Mouse (Mus musculus) heart, postnatal 0 days (tissue): ENCODE measurements around the gene Txndc17. TPM values are rescaled to one million over a fixed set of nuclear protein-coding genes. Genes with fewer than 3 reads are reported as not detected.

ENCODE experiments used
- ATAC-seq: fragments of 200-750 bp; cut with Nextera tagmentation; 2 replicates; pipeline ENCODE4 v1.8.0; 2017; ENCODE audit warnings: low read depth, moderate number of reproducible peaks, moderate library complexity; ENCODE audit not compliant: insufficient read depth
- DNase-seq: peaks from one replicate; pipeline ENCODE4 v3.0.0-alpha.2; 2016; ENCODE audit warnings: low spot score
- H3K27ac ChIP-seq: fragments of 300-500 bp; sonication (generic); 2 replicates; pipeline ENCODE4 v1.5.1; 2014; ENCODE audit warnings: low read depth, mild to moderate bottlenecking
- H3K27me3 ChIP-seq: fragments of 300-500 bp; sonication (generic); 2 replicates; pipeline ENCODE4 v1.6.1; 2014; ENCODE audit warnings: low read length, mixed read lengths; ENCODE audit not compliant: control insufficient read depth, insufficient read depth
- H3K36me3 ChIP-seq: fragments of 300-500 bp; sonication (generic); replicated peaks from 2 replicates; pipeline ENCODE4 v1.6.1; 2014; ENCODE audit warnings: low read length, mixed read lengths; ENCODE audit not compliant: control insufficient read depth, insufficient read depth
- H3K4me1 ChIP-seq: fragments of 300-500 bp; sonication (generic); 2 replicates; pipeline ENCODE4 v1.6.1; 2014; ENCODE audit warnings: antibody characterized with exemption; ENCODE audit not compliant: control insufficient read depth, insufficient read depth
- H3K4me2 ChIP-seq: fragments of 300-500 bp; sonication (generic); 2 replicates; pipeline ENCODE4 v1.6.1; 2014; ENCODE audit warnings: low read depth, mild to moderate bottlenecking, low read length, moderate library complexity
- H3K4me3 ChIP-seq: fragments of 300-500 bp; sonication (generic); 2 replicates; pipeline ENCODE4 v1.5.1; 2014; ENCODE audit warnings: low read depth, low read length
- H3K9ac ChIP-seq: fragments of 300-500 bp; sonication (generic); replicated peaks from 2 replicates; pipeline ENCODE4 v1.6.1; 2014; ENCODE audit warnings: low read depth, low read length, mixed read lengths
- H3K9me3 ChIP-seq: fragments of 300-500 bp; sonication (generic); replicated peaks from 2 replicates; pipeline ENCODE4 v1.6.1; 2016; ENCODE audit warnings: low read length; ENCODE audit not compliant: control insufficient read depth
- CTCF ChIP-seq: IDR thresholded peaks from 2 replicates; pipeline ENCODE4 v1.5.1; 2016; ENCODE audit warnings: antibody characterized with exemption, control low read depth, low read depth
- EP300 ChIP-seq: IDR thresholded peaks from 2 replicates; pipeline ENCODE4 v1.6.1; 2016; ENCODE audit warnings: antibody characterized with exemption, low read depth
- WGBS: fragments of 180-500 bp; shearing (Covaris S2); extraction: QIAGEN DNeasy Blood & Tissue Kit; methylation state at CpG from one replicate; pipeline ENCODE4 v1.1.7; 2014; 5-methylcytosine and 5-hydroxymethylcytosine counted together
- polyA plus RNA-seq: library from polyadenylated mRNA; unstranded; fragments of >200 nt; fragmentation: Nextera tagmentation; extraction: Ambion mirVana; gene quantifications from 2 replicates; pipeline ENCODE4 v1.2.1, GENCODE M21; 2015
- total RNA-seq: library from RNA; depleted of rRNA; stranded (reverse); fragments of >200 nt; gene quantifications from 2 replicates; pipeline ENCODE4 v1.2.3, GENCODE M21; 2014; ENCODE audit warnings: low replicate concordance; rRNA removed

Gene Txndc17
- total and polyA plus RNA-seq, 2 experiments from 2014 or later = 62.9 to 151 TPM

- 56% methylated on average over 1 of the region's 1 CpGs for WGBS
- DNase-seq = no peak
- H3K4me3 ChIP-seq = no peak overlapping the region
- TF ChIP-seq EP300 (no peak), CTCF (no peak)
- no peak for ATAC-seq
- H3K4me2 ChIP-seq = no peak overlapping the region
- H3K36me3 ChIP-seq = no peaks in the 10 kb centered on the region
- no peaks in the 10 kb centered on the region for H3K27me3 ChIP-seq
- no peaks in the 10 kb centered on the region for H3K4me1 ChIP-seq
- no peaks in the 10 kb centered on the region for H3K9me3 ChIP-seq
- no peak overlapping the region for H3K27ac ChIP-seq
- H3K9ac ChIP-seq = no peak overlapping the region
Observed at GRCm38 (mm10) chr11:72232991-72233390, 25.6 kb downstream of the Txndc17 start.

- DNase-seq = no peak
- no peaks in the 10 kb centered on the region for H3K36me3 ChIP-seq
- WGBS = 67% methylated on average over 5 of the region's 5 CpGs
Observed at GRCm38 (mm10) chr11:72234013-72234412, 26.7 kb downstream of the Txndc17 start.

GRCm38 (mm10) chr11:72240062-72240860, 32.9 kb downstream of the Txndc17 start:
- no peaks in the 10 kb centered on the region for H3K9me3 ChIP-seq
- H3K4me3 ChIP-seq = no peak overlapping the region
- ATAC-seq (no peak), DNase-seq (no peak)
- H3K27me3 ChIP-seq = no peaks in the 10 kb centered on the region
- H3K27ac ChIP-seq = no peak overlapping the region
- H3K9ac ChIP-seq = no peak overlapping the region
- no peak overlapping the region for H3K4me2 ChIP-seq
- H3K36me3 ChIP-seq = no peaks in the 10 kb centered on the region
- H3K4me1 ChIP-seq = no peaks in the 10 kb centered on the region
- TF ChIP-seq EP300 = no peak
- TF ChIP-seq CTCF = no peak
- 62% methylated on average over 4 of the region's 4 CpGs for WGBS

More at GRCm38 (mm10) chr11:72234013-72234412, 26.7 kb downstream of the Txndc17 start:
- Histone ChIP-seq H3K4me1 (no peaks in the 10 kb centered on the region), H3K27ac (no peak overlapping the region), H3K9me3 (no peaks in the 10 kb centered on the region), H3K4me3 (no peak overlapping the region), H3K4me2 (no peak overlapping the region), H3K9ac (no peak overlapping the region), H3K27me3 (no peaks in the 10 kb centered on the region)
- TF ChIP-seq CTCF = no peak
- TF ChIP-seq EP300 = no peak
- no peak for ATAC-seq

- H3K4me2 ChIP-seq = no peak overlapping the region
- H3K9ac ChIP-seq = no peak overlapping the region
- H3K36me3 ChIP-seq = no peaks in the 10 kb centered on the region
- DNase-seq (no peak), ATAC-seq (no peak)
- no peaks in the 10 kb centered on the region for H3K4me1 ChIP-seq
- no peak overlapping the region for H3K4me3 ChIP-seq
- H3K27me3 ChIP-seq = no peaks in the 10 kb centered on the region
- H3K27ac ChIP-seq = no peak overlapping the region
- H3K9me3 ChIP-seq = no peaks in the 10 kb centered on the region
- 70% methylated on average over 8 of the region's 8 CpGs for WGBS
- TF ChIP-seq CTCF = no peak
- no peak for TF ChIP-seq EP300
Observed at GRCm38 (mm10) chr11:72245196-72245753, 37.9 kb downstream of the Txndc17 start.

- Histone ChIP-seq H3K27me3 (no peaks in the 10 kb centered on the region), H3K36me3 (no peaks in the 10 kb centered on the region), H3K4me3 (no peak overlapping the region), H3K27ac (no peak overlapping the region), H3K9me3 (no peaks in the 10 kb centered on the region), H3K4me1 (no peaks in the 10 kb centered on the region), H3K9ac (no peak overlapping the region), H3K4me2 (no peak overlapping the region)
- no peak for TF ChIP-seq CTCF
- no peak for TF ChIP-seq EP300
- ATAC-seq (no peak), DNase-seq (no peak)
- 84% methylated on average over 4 of the region's 4 CpGs for WGBS
Observed at GRCm38 (mm10) chr11:72255629-72256028, 48.3 kb downstream of the Txndc17 start.

- H3K36me3 ChIP-seq = no peaks in the 10 kb centered on the region
- H3K9me3 ChIP-seq = no peaks in the 10 kb centered on the region
- H3K4me1 ChIP-seq = no peaks in the 10 kb centered on the region
- H3K27me3 ChIP-seq = no peaks in the 10 kb centered on the region
- TF ChIP-seq CTCF (no peak), EP300 (no peak)
- H3K4me2 ChIP-seq = no peak overlapping the region
- DNase-seq (no peak), ATAC-seq (no peak)
- H3K27ac ChIP-seq = no peak overlapping the region
- 77% methylated on average over 2 of the region's 2 CpGs for WGBS
- no peak overlapping the region for H3K4me3 ChIP-seq
- no peak overlapping the region for H3K9ac ChIP-seq
Observed at GRCm38 (mm10) chr11:72256441-72256840, 49.1 kb downstream of the Txndc17 start.

Other genes starting within 250 kb of the Txndc17 start
- gene Aipl1, start 170.0 kb upstream of the Txndc17 start, total RNA-seq = not detected in 2 replicates
- 0.11 and 0.31 TPM in 2 replicates for gene Aipl1, start 170.0 kb upstream of the Txndc17 start, polyA plus RNA-seq
- gene Pimreg, start 165.5 kb upstream of the Txndc17 start, total RNA-seq = 30.2 and 40.7 TPM in 2 replicates
- 24.6 and 25.8 TPM in 2 replicates for gene Pimreg, start 165.5 kb upstream of the Txndc17 start, polyA plus RNA-seq
- 0.27 and 1.0 TPM in 2 replicates for gene Pitpnm3, start 71.8 kb upstream of the Txndc17 start, total RNA-seq
- gene Pitpnm3, start 71.8 kb upstream of the Txndc17 start, polyA plus RNA-seq = 0.29 and 0.38 TPM in 2 replicates
- gene Gm43951, start 707 bp upstream of the Txndc17 start, total RNA-seq = not detected in 2 replicates
- 0.07 TPM in 1 of 2 replicates, not detected in the other for gene Gm43951, start 707 bp upstream of the Txndc17 start, polyA plus RNA-seq
- gene 4933427D14Rik, start 88 bp upstream of the Txndc17 start, total RNA-seq = 5.5 TPM in 2 replicates
- 4.4 and 4.5 TPM in 2 replicates for gene 4933427D14Rik, start 88 bp upstream of the Txndc17 start, polyA plus RNA-seq
- 13.2 and 15.2 TPM in 2 replicates for gene Med31, start 8.0 kb downstream of the Txndc17 start, total RNA-seq
- gene Med31, start 8.0 kb downstream of the Txndc17 start, polyA plus RNA-seq = 30.8 and 33.0 TPM in 2 replicates
- gene Slc13a5, start 59.7 kb downstream of the Txndc17 start, total RNA-seq = not detected in 2 replicates
- not detected in 2 replicates for gene Slc13a5, start 59.7 kb downstream of the Txndc17 start, polyA plus RNA-seq
- gene Xaf1, start 94.1 kb downstream of the Txndc17 start, total RNA-seq = 2.6 and 3.4 TPM in 2 replicates
- gene Xaf1, start 94.1 kb downstream of the Txndc17 start, polyA plus RNA-seq = 12.7 and 19.2 TPM in 2 replicates
- gene Fbxo39, start 106.9 kb downstream of the Txndc17 start, total RNA-seq = not detected in 2 replicates
- not detected in 2 replicates for gene Fbxo39, start 106.9 kb downstream of the Txndc17 start, polyA plus RNA-seq
- gene Tekt1, start 154.9 kb downstream of the Txndc17 start, total RNA-seq = not detected in 2 replicates
- gene Tekt1, start 154.9 kb downstream of the Txndc17 start, polyA plus RNA-seq = 0.19 and 0.62 TPM in 2 replicates
- 88.5 and 93.0 TPM in 2 replicates for gene Smtnl2, start 204.2 kb downstream of the Txndc17 start, total RNA-seq
- 72.9 and 79.2 TPM in 2 replicates for gene Smtnl2, start 204.2 kb downstream of the Txndc17 start, polyA plus RNA-seq
- 5.3 TPM in 1 of 2 replicates, not detected in the other for gene Ggt6, start 228.0 kb downstream of the Txndc17 start, total RNA-seq
- gene Ggt6, start 228.0 kb downstream of the Txndc17 start, polyA plus RNA-seq = 0.05 TPM in 1 of 2 replicates, not detected in the other
- gene Mybbp1a, start 233.8 kb downstream of the Txndc17 start, total RNA-seq = 20.5 and 20.9 TPM in 2 replicates
- gene Mybbp1a, start 233.8 kb downstream of the Txndc17 start, polyA plus RNA-seq = 41.3 and 42.1 TPM in 2 replicates